Mouse (Mus musculus) ES-Bruce4 (cell line): Measurements from ENCODE around the gene Gpr63. TPM values are rescaled to one million over a fixed set of nuclear protein-coding genes. Genes with fewer than 3 reads are reported as not detected.

ENCODE experiments used
- H3K27ac ChIP-seq: 2 replicates; pipeline ENCODE4 v1.5.1; 2012; ENCODE audit warnings: low read length, inconsistent platforms; ENCODE audit not compliant: insufficient read depth
- H3K27me3 ChIP-seq: 2 replicates; pipeline ENCODE4 v1.6.1; 2012; ENCODE audit warnings: mild to moderate bottlenecking, low read length, inconsistent platforms; ENCODE audit not compliant: control insufficient read depth, poor library complexity, insufficient read depth, severe bottlenecking
- H3K36me3 ChIP-seq: 2 replicates; pipeline ENCODE4 v1.6.1; 2012; ENCODE audit warnings: inconsistent platforms, mild to moderate bottlenecking, low read length, moderate library complexity; ENCODE audit not compliant: control insufficient read depth, poor library complexity, insufficient read depth, severe bottlenecking
- H3K4me1 ChIP-seq: one replicate; pipeline ENCODE4 v1.8.1; 2011; ENCODE audit warnings: low read length; ENCODE audit not compliant: control insufficient read depth, insufficient read depth
- H3K4me3 ChIP-seq: 2 replicates; pipeline ENCODE4 v1.5.1; 2011; ENCODE audit warnings: low read depth, mild to moderate bottlenecking, low read length
- H3K9ac ChIP-seq: 2 replicates; pipeline ENCODE4 v1.6.1; 2012; ENCODE audit warnings: low read depth, mild to moderate bottlenecking, inconsistent platforms; ENCODE audit not compliant: poor library complexity, severe bottlenecking
- H3K9me3 ChIP-seq: replicated peaks from 2 replicates; pipeline ENCODE4 v1.6.1; 2012; ENCODE audit warnings: mild to moderate bottlenecking, low read length, inconsistent platforms; ENCODE audit not compliant: control insufficient read depth, poor library complexity, insufficient read depth, severe bottlenecking
- CTCF ChIP-seq: IDR thresholded peaks from one replicate; pipeline ENCODE4 v1.8.1; 2011; ENCODE audit warnings: low read depth, low read length
- EP300 ChIP-seq: IDR thresholded peaks from 2 replicates; pipeline ENCODE4 v1.6.1; 2011; ENCODE audit warnings: low read depth, low read length; ENCODE audit not compliant: insufficient read depth
- POLR2A ChIP-seq: IDR thresholded peaks from one replicate; pipeline ENCODE4 v1.8.1; 2011; ENCODE audit warnings: low read length; ENCODE audit not compliant: insufficient read depth
- polyA plus RNA-seq: library from polyadenylated mRNA; stranded (reverse); fragments of >200 nt; gene quantifications from 2 replicates; pipeline ENCODE4 v1.2.4, GENCODE M21; 2011; ENCODE audit warnings: low read depth; ENCODE audit not compliant: missing spikeins, insufficient read depth, insufficient read length

Gpr63 gene
- 2.4 and 2.8 TPM in 2 replicates for polyA plus RNA-seq

DNA sequence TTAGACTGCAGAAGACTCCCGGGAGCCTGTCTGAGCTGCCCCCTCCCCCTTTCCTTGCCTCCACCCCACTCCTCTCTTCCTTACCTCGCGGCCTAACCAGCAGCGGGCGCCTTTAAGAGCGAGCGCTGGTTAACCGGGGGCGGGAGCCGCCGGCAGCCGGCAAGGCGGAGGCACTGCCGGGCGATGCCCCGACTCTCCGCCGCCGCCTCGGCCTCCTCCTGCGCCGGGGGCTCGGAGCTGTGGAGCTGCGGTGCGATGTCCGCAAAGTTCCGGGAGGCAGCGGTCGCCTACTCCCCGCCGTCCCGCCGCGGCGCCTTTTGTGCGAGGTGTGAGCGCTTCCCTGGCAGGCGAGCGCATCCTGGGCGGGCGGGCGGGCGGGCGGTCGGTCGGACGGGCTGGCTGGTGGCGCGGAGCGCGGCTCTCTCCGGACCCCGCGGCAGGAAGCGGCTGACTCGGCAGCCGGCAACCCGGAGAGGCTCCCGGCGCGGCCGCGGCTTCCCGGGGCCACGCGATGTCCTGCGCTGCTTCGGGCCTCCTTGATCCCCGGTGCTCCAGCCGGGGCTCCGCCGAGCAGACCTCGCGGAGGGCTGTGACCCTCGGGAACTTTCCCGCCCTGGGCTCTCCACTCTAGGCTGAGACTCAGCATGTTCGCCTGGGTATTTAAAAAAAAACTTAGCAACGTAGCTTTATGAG is at the start of gene Gpr63:
Gene Gpr63 (plus strand): TSS at position 109 of the 693 bp plus-strand sequence.
- peak within 1 kb of the TSS; percentile 79 for H3K4me3 ChIP-seq
- H3K9me3 ChIP-seq: no peaks in the 10 kb centered on the region
- peak within 1 kb of the TSS; percentile 96 for H3K9ac ChIP-seq
- H3K27ac ChIP-seq: no peak within 1 kb of the TSS
- no peaks in the 10 kb centered on the region for H3K4me1 ChIP-seq
- TF ChIP-seq CTCF: no peak
- no peak for TF ChIP-seq POLR2A
- no peak for TF ChIP-seq EP300
- peaks cover 3% of the 10 kb centered on the region for H3K27me3 ChIP-seq
- H3K36me3 ChIP-seq: no peaks in the 10 kb centered on the region

DNA sequence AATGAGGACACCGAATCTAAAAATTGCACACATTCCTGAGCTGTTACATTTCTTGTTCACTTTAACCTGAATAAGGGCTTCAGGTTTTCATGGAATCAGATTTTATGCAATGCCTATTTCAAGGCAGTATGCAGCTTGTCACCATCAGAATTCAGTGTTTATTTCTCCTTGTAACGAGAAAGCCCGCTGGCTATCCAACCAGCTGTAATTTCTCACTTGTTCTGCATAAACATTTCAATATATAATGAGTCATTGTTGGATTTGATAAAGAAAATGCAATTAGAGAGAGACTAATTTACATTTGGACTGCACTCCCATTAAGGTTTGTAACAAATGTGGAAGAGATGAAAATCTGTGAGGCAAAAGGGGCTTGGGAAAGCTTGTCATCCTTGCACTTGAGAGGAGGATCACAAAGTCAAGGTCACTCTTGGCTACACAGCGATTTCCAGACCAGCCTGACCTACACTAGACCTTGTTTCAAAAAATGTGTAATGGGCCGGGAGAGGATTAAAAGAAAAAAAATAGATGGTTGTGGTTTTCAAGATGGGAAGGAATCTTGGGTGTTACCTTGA is 46.1 kb upstream of the Gpr63 start:
- H3K9ac ChIP-seq: no peak overlapping the region
- no peaks in the 10 kb centered on the region for H3K36me3 ChIP-seq
- no peak overlapping the region for H3K4me3 ChIP-seq
- H3K27ac ChIP-seq: no peak overlapping the region
- no peaks in the 10 kb centered on the region for H3K9me3 ChIP-seq
- TF ChIP-seq CTCF: no peak
- no peak for TF ChIP-seq EP300
- TF ChIP-seq POLR2A: no peak
- no peaks in the 10 kb centered on the region for H3K4me1 ChIP-seq
- H3K27me3 ChIP-seq: no peaks in the 10 kb centered on the region

DNA sequence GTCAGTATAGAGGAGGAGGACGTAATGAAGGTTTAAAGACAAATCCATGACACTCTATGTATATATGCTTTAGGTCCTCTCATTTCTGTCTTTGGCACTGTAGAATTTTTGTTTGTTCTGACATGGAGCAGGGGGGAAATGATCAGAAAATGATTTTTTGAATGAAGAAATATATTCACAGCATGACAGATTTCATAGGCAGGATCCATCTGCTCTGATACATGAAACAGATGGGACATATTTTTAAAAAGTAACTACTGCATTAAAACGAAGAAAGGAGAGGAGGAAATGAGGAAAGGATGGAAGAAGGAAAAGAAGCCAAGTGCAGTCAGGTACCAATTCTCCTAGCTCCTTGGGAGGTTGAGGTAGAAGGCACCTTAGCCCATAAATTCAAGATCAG is 41.5 kb upstream of the Gpr63 start:
- Histone ChIP-seq H3K9ac (no peak overlapping the region), H3K27me3 (no peaks in the 10 kb centered on the region), H3K36me3 (no peaks in the 10 kb centered on the region), H3K4me1 (no peaks in the 10 kb centered on the region), H3K27ac (no peak overlapping the region), H3K4me3 (no peak overlapping the region), H3K9me3 (no peaks in the 10 kb centered on the region)
- TF ChIP-seq CTCF (no peak), POLR2A (no peak), EP300 (no peak)

DNA sequence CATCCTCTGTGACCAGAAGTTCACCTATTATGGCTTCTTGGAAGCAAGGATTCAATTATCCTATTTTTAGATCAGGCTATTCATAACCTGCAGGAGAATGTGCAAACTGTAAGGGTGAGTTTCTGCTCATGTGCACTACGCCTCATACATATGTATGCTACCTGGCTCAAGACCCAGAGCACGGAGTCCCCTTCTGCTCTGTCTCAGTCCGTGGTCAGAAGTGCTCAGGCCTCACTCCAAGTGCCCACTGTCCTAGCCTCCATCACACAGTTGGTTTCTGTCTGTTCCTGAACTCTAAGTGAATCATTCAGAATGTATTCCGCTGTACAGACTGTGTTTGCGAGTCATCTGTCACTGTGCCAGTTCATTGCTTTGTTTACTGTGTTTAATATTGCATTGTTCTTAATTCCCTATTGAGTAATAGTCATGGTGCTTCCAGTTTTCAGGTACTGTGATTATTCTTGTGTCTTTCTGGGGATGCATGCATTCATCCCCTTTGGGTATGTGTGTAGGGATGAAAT is 37.9 kb upstream of the Gpr63 start:
- H3K27me3 ChIP-seq: no peaks in the 10 kb centered on the region
- no peak overlapping the region for H3K27ac ChIP-seq
- no peak overlapping the region for H3K4me3 ChIP-seq
- H3K9ac ChIP-seq: no peak overlapping the region
- H3K9me3 ChIP-seq: no peaks in the 10 kb centered on the region
- no peaks in the 10 kb centered on the region for H3K36me3 ChIP-seq
- TF ChIP-seq CTCF (no peak), EP300 (no peak), POLR2A (no peak)
- H3K4me1 ChIP-seq: no peaks in the 10 kb centered on the region

DNA sequence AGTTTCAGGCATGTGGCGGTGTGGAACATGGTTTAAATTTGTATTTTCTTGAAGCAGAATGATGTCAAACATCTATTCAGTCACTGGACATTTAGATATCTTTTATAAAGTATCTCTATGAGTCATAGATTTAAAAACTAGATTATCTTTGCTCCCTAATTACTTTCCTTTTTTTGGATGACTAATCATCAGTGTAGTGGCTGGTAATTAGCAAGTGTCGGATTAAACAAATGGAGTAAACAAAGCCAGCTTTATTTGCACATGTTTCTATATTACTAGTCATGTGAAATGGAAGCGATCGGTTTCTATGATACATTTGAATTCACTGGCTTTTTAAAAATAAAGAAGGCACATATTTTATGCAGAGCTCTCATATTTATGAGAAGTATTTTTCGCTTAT is 37.3 kb upstream of the Gpr63 start:
- TF ChIP-seq EP300 (no peak), POLR2A (no peak), CTCF (no peak)
- Histone ChIP-seq H3K36me3 (no peaks in the 10 kb centered on the region), H3K4me3 (no peak overlapping the region), H3K9ac (no peak overlapping the region), H3K4me1 (no peaks in the 10 kb centered on the region), H3K9me3 (no peaks in the 10 kb centered on the region), H3K27ac (no peak overlapping the region), H3K27me3 (no peaks in the 10 kb centered on the region)

DNA sequence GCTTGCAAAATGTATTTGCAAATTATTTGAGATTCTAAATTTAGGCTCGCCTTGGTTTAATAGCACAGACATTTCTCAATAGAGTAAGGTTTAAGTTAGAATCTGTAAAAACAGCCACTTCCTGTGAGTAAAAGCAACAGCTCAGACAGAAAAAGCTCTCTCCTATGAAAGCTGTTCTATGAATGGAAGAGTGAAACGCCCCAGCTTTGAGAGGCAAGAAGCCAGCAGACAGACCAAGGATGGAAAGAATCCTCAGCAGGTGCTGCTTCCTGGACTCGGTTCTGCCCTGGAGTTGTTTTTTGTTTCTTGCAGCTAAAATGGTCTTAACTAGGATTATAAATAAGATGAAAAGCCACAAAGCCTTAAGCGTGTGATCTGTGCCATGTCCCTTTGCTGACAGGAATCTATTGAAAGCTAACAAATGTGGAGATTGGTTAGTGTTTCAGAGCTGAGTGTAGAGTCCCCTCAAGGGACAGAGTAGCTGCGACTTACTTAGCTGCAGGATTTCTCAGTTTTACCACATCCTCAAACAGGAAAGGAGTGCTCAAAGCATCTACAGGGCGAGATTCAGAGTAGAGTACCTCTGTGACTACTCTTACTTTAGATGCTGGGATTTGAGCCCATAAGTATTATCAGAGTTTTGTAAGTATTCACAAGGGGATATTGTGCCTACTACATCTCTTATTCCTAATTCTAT is 23.3 kb upstream of the Gpr63 start:
- no peak overlapping the region for H3K4me3 ChIP-seq
- no peaks in the 10 kb centered on the region for H3K36me3 ChIP-seq
- H3K27ac ChIP-seq: no peak overlapping the region
- no peaks in the 10 kb centered on the region for H3K9me3 ChIP-seq
- no peaks in the 10 kb centered on the region for H3K4me1 ChIP-seq
- H3K27me3 ChIP-seq: no peaks in the 10 kb centered on the region
- TF ChIP-seq POLR2A (no peak), CTCF (no peak), EP300 (no peak)
- no peak overlapping the region for H3K9ac ChIP-seq
